Mouse (Mus musculus) Muller cell, postnatal 12 days (primary cell): Measurements from ENCODE around the gene Gm17490.
A peak's percentile ranks its signal among the peaks of the same experiment; 100 is the strongest.

Experiments
- DNase-seq: peaks from one replicate; pipeline ENCODE4 v3.0.0-alpha.2; 2015; ENCODE audit errors: inconsistent ontology term

Gene Gm17490

DNA sequence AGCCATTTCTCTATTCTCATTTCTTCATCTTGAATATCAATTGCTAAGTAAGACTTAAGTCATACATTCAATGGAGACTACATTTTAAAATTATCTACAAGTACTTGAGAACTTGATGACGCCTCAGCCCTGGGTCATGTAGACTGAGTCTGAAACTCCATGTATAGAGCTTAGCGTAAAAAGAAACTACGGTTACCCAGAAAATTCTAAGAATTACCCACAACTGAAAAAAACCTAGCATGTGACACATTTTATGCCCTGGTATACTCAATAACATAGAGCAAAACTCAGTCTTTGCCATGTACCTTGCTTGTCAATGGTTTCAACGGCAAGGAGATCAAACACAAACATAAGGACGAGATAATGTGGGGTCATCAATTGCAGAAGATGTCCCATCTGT, at the start of gene Gm17490:
Gene Gm17490 (minus strand): TSS at position 375 of the 400 bp plus-strand sequence.
- no peak for DNase-seq

DNA sequence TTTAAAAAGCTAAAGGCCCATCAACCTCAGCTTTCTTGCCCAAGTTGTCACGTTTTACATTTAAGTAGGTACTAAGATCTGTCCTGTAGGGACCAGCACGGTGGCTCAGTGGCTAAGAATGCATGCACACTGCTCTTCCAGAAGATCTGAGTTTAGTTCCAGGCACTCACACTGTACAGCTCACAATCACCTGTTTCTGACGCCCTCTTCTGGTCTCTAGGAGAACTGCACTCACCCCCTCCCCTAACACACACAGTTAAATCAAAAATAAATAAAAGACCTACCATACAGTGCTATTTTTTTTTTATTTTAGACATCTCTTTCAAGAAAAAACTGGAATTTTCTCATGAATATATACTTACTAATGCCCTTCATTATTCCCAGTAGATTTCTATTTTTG, 46.1 kb upstream of the Gm17490 start:
- no peak for DNase-seq

- no peak for DNase-seq
Observed at GRCm38 (mm10) chr2:11665326-11665725, 39.3 kb upstream of the Gm17490 start.

- no peak for DNase-seq
Observed at GRCm38 (mm10) chr2:11664806-11665205, 38.7 kb upstream of the Gm17490 start.

DNA sequence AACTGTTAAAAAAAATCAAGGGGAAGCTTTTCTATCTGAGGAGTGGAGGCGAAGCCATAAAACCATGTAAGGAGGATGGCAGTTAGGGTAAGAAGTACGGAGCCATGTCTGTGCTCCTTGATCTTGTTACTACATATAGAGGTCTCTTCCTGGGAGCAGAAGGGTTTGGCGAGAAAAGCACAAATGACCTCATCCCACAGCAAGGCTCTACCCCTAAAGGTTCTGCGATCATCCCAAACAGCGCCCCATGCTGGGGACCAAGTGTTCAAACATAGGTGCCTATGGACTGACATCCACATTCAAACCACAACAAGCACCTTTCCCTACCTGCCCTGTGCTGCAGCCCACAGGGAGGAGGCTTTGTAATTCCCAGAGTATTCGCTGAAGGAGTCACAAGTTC, 38.3 kb upstream of the Gm17490 start:
- no peak for DNase-seq

DNA sequence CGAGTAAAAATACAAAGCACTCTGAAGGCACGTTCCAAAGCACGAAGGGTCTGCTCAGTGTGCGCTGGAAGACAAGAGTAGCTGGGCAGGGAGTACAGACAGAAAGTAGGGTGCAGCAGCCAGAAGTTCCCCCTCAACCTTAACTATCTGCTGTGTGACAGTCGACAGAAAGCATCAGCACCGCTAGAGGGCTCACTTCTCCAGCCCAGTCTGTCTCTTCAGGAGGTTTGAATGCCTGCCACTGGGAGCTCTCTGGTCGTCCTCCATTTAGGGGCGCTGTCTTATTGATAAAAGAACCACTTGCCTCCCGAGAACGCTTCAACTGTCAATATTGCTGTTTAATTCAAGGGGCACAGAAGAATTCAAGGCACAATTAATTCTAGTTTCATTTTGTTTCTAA, 37.9 kb upstream of the Gm17490 start:
- DNase-seq = peak; percentile 75

GRCm38 (mm10) chr2:11662907-11663230, 36.8 kb upstream of the Gm17490 start:
- DNase-seq = no peak

DNA sequence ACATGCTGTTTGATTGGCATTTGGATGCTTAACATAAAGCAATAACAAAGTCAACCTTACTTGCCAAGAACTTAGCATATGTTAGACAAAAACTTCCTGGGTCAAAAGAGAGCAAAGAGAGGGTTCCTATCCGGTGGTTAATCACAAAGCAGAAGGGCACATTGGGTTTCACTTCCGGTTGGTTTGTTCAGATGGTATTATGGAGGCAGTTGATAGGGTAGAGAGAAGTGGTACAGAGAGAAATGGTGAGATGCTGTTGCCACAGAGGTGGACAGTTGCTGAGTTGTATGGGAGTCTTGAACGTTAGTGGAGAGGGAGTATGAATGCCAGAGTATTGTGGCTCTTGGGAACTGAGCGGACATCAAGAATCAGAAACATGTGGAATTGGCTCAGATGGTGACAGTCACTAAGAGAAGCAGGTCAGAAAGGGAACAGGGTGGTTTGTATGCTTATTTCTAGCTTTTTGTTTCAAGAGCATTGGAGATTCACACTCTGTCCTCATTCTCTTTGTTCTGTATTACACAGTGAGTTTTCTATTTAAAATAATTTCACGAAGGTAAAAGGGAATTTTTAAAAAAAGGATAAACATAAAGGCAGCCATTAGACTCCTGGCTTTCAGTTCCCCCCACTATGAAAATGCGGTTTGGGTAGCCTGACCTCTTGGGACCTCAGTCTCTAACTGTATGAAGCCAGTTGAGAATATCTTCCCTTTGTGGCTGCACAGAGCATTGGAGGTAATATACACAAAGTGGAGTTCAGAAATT, 36.3 kb upstream of the Gm17490 start:
- no peak for DNase-seq

GRCm38 (mm10) chr2:11659263-11659662, 33.2 kb upstream of the Gm17490 start:
- DNase-seq = no peak

DNA sequence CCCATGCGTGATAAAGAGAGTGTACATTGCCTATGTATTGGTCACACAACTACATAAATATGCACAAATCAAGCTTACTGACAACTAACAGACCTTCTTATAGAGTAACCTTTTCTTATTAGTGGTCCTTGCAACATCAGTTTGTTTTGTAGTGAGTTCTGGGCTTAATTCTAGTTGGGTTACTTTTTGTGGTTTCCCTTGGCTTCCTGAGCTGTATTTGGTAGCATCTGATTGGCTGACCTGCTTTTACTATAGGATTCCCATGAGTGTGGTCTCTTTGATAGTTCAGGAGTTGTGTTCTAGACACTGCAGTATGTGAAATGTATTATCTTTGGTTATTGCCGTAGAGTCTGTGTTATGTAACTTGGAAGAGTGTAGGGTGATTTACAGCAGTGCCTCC, 31.5 kb upstream of the Gm17490 start:
- DNase-seq = no peak

DNA sequence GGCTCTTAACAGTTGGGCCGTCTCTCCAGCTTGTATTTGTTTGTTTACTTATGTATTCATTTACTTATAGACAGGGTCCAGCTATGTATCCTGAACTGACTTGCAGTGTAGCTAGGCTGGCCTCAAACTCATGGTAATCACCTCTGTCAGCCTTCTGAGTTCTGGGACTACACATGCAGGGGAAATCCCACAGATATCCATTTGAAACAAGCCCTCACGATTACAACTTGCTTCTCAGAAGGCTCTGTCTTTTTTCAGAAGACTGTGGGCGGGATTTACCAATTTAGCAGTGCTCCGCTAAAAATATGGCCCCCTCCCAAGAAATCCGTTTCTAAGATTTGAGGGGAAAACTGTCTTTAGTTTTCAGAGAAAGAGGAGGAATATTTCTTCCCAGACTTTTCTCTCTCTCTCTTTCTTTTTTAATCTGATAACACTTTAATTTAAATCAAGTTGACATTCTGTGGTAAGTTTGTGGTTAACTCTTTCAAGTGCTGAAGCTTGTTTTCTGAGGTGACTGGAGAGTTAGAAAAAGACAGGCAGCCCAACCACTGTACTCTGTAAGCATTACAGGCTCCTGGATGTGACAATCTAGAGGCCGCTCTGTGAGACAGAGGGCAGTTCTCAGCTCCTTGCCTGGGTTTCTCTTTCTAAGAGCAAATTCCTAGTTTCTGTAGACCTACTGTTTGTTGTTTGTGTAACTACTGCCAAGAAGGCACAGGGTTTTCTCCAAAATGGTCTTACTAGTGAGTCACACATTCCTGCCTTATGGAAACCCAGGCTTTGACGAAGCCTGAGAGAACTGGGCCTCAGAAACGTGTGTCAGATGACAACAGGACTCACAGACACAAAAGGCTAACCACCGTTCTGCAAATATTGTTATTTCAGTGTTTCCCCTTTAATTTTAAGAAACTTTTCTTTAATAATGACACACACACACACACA, 29.2 kb upstream of the Gm17490 start:
- peak; percentile 63 for DNase-seq

DNA sequence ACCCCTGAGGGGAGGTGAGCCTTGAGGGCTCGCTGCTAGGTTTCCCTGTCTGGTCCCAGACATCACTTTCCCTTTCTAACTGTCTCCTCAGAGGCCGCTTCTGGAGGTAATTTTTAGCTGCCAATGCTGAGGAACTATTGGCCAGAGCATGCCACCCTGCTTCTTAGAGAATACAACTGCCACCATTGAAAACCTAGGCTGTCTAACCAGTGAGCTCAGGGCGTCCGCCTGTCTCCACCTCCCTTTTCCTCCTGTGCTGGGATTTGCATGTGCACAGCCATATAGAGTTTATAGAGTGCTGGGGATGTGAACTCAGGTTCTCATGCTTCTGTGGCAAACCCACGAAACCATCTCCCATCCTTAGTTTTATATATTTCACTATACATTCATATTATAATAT, 27.7 kb upstream of the Gm17490 start:
- DNase-seq = no peak

DNA sequence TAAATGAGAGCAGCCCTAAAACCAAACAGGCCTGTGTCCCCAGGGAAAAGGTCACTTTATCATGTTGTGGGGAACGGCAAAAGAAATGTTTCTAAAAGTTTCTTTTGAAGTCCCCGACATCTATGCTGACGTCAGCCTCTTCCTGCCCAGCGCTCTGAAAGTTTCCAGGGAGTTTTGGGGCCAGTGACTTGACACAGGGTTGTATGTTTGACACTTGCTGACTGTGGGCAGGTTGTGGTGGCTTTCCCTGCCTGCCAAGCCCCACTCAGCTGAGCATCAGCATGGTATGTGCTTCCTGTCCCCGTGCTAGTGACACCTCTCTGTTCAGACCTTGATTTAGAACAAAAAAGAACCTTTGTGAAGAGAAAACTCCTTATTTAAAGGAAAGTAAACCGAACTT, 27.3 kb upstream of the Gm17490 start:
- DNase-seq = no peak

DNA sequence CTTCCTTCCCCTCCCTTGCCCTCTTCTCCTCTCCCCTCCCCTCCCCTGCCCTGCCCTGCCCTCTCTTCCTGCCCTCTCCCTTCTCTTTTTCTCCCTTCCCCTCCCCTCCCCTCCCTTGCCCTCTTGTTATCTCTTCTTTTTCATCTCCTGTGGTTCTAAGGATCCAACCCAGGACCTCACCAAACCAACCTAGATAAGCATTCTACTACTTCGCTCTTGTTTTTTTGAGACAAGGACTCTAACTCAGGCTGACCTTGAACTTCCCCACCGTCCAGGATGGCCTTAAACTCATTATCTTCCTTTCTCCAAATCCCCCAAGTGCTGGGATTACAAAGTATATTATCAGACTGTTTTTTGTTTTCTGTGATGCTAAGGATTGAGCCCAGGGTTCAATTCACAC, 26.7 kb upstream of the Gm17490 start:
- DNase-seq = no peak

GRCm38 (mm10) chr2:11652196-11652595, 26.1 kb upstream of the Gm17490 start:
- no peak for DNase-seq

DNA sequence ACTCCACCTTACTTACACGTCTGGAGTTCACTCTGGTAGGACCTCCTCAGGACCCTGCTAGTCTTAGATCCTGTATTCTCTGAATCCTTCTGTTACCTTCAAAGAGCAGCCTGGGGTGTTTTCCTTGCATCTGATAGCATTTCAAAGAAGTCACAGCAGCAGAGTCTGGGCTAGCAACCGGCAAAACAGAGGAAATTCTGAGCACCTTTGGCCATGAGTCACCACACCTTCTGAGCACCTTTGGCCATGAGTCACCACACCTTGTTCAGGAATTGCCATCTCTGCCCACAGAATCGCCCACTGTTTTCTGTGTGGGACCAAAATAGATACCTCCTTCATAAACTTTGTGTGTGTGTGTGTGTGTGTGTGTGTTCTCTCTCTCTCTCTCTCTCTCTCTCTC, 25.4 kb upstream of the Gm17490 start:
- no peak for DNase-seq

DNA sequence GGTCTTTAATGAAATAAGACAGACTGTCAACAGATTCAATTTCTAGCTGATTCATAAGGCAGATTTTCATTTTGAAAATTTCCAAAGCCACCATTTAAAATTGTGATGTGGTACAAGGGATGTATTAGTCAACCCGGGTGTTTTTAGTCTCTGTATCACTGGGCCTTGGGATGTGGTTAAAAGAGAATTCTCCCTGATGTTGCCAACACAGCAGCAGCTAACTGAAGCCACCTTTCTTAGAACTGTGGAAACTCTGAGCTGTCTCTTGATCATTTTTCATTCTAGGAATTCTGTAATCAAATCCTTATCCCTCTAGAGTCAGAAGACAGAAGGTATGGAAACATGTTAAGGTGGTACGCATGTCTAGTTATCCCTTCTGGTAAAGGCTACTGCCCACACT, 19.2 kb upstream of the Gm17490 start:
- no peak for DNase-seq

DNA sequence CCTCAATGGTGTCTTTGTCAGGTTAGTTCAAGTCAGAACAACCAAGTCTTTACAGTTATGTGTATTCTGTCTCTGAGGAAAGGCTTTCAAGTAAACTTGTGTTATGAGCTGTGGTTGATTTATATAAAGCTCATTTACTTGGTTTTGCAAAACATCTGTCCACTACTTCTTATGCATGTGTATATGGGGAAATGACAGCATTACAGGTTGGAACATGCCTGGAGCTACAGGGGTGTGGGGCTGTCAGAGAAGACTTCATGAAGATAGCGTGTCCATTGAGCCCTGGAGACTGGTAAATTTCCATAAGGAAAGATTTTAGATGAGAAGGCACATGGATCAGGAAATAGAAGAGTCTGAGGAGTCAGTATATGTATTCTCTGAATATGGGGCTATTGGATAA, 18.0 kb upstream of the Gm17490 start:
- no peak for DNase-seq

- DNase-seq = no peak
Observed at GRCm38 (mm10) chr2:11642451-11642941, 16.4 kb upstream of the Gm17490 start, which contains the start of gene Il2ra. Gene Il2ra (plus strand): TSS chr2:11642807.

DNA sequence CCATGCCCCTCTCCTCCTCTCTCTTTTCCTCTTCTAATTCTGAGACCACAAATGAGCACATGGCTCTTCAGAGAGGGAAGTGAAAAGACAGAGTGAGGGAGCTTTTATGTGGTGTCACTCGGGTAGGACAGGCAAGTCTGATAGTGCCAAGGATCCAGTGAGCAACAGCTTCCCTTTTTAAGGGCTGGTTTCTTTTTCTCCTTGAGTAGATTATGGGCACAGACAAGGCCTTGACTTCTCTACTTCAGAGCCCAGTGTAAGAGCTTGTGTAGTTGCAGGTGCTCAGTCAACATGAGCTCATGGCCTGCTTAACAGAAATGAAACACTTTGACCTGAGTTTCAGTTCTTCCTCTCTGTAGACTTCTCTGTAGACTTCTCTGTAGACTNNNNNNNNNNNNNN, 11.1 kb upstream of the Gm17490 start:
- no peak for DNase-seq

- no peak for DNase-seq
Observed at GRCm38 (mm10) chr2:11636138-11636480, 10.0 kb upstream of the Gm17490 start.

- DNase-seq = no peak
Observed at GRCm38 (mm10) chr2:11635471-11636137, 9.5 kb upstream of the Gm17490 start.
